Comparison of ENCODE assay signal across 27 mouse cellular contexts in the genomic region with DNA sequence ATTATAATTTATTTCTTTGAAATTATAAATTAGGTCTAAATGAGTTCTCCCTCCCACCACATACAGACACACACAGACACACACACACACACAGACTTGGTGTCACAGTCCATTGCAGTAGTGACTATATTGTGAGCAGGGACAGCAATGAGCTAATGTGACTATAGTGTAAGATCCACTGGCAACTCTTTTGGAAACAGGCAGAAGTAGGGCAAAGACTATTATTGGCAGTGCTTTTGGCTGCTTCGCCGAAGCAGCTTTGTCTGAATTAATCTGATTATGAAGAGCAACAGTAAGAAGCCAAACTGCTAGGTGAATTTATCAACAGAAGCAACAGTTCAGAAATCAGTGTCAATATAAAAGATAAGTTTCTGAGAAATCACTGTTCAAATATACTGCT.
DNase-seq lines count a peak whose midpoint lies in the region; TF ChIP-seq lines count a peak whose summit lies in the region.
"Had no signal": no experiment of that assay in that cellular context is flagged by ENCODE, and none has a peak within 500 bp of the region (broad histone marks: within the 10 kb centered on the region; RNA-seq: fewer than 3 reads in every experiment).

No protein-coding gene starts in this region.

- H3K27ac ChIP-seq in layer of hippocampus, adult 2 months: peak overlapping the region; percentile 46
- H3K27ac ChIP-seq: embryonic facial prominence, embryonic 15.5 days; forebrain, embryonic 15.5 days; heart, embryonic 13.5 days; hindbrain, embryonic 13.5 days; kidney, postnatal 0 days; limb, embryonic 13.5 days; liver, embryonic 12.5 days; neural tube, embryonic 12.5 days had no signal

- no peak for TF ChIP-seq CTCF in layer of hippocampus, adult 2 months (conservative IDR thresholded peaks at IDR 0.05)

- peak; percentile 12 for DNase-seq in adrenal gland, postnatal 10 days
- DNase-seq in adrenal gland, postnatal 25 days: no peak
- no peak for DNase-seq in layer of hippocampus, adult 2 months (ENCODE audit: low spot score in 2 of 2)
- DNase-seq in layer of hippocampus, adult 9-10 months (ENCODE audit: low spot score): no peak
- DNase-seq in cerebellum, adult 8-10 months: peak; percentile 20
- peak; percentile 22 to 47 for DNase-seq in cerebellum, postnatal 36 days
- DNase-seq in B cell, adult 2 months: no peak
- DNase-seq in testis, postnatal 14 days (ENCODE audit: low spot score): no peak
- DNase-seq: adrenal gland, adult 2 months; gastrocnemius, postnatal 25 days; heart, adult 18-20 months; heart, postnatal 14 days; kidney, adult 2 months; lung, adult 18-20 months; midbrain, embryonic 14.5 days; right cerebral cortex, adult 18-20 months; right cerebral cortex, postnatal 4 days; thymus, adult 18-20 months; thymus, postnatal 36 days had no signal

- H3K4me3 ChIP-seq in layer of hippocampus, adult 2 months: no peak overlapping the region
- H3K4me3 ChIP-seq: embryonic facial prominence, embryonic 15.5 days; forebrain, embryonic 15.5 days; heart, embryonic 13.5 days; hindbrain, embryonic 13.5 days; limb, embryonic 13.5 days; liver, embryonic 12.5 days; neural tube, embryonic 12.5 days had no signal

Comparison
In these comparisons a context has a peak if more than half of its experiments do, and no peak if none do; other contexts are left out.
1. DNase-seq: peak in adrenal gland, postnatal 10 days (single experiment), cerebellum, adult 8-10 months (single experiment) and cerebellum, postnatal 36 days (2 of 2); none in adrenal gland, postnatal 25 days (single experiment), layer of hippocampus, adult 2 months (0 of 2), layer of hippocampus, adult 9-10 months (single experiment), B cell, adult 2 months (0 of 2) and testis, postnatal 14 days (single experiment).